Mouse (Mus musculus) heart, embryonic 13.5 days (tissue): Measurements from ENCODE around the gene Tanc1. TPM values are rescaled to one million over a fixed set of nuclear protein-coding genes. Genes with fewer than 3 reads are reported as not detected.

Experiments used
- ATAC-seq: fragments of 200-750 bp; cut with Nextera tagmentation; 2 replicates; pipeline ENCODE4 v1.8.0; 2017; ENCODE audit warnings: moderate TSS enrichment; ENCODE audit not compliant: insufficient number of reproducible peaks, low FRiP score, low TSS enrichment; ENCODE audit errors: extremely low read depth
- H3K27ac ChIP-seq: fragments of 300-500 bp; sonication (generic); replicated peaks from 2 replicates; pipeline ENCODE4 v1.5.1; 2015; ENCODE audit warnings: moderate library complexity, mild to moderate bottlenecking, inconsistent platforms
- H3K27me3 ChIP-seq: fragments of 300-500 bp; sonication (generic); replicated peaks from 2 replicates; pipeline ENCODE4 v1.6.1; 2015; ENCODE audit warnings: mild to moderate bottlenecking, inconsistent platforms
- H3K36me3 ChIP-seq: fragments of 300-500 bp; sonication (generic); 2 replicates; pipeline ENCODE4 v1.6.1; 2015; ENCODE audit warnings: mild to moderate bottlenecking, inconsistent platforms
- H3K4me1 ChIP-seq: fragments of 300-500 bp; sonication (generic); 2 replicates; pipeline ENCODE4 v1.6.1; 2015; ENCODE audit warnings: inconsistent platforms
- H3K4me2 ChIP-seq: fragments of 300-500 bp; sonication (generic); 2 replicates; pipeline ENCODE4 v1.6.1; 2015; ENCODE audit warnings: inconsistent platforms, mild to moderate bottlenecking, moderate library complexity
- H3K4me3 ChIP-seq: fragments of 300-500 bp; sonication (generic); 2 replicates; pipeline ENCODE4 v1.5.1; 2015; ENCODE audit warnings: moderate library complexity, mild to moderate bottlenecking, inconsistent platforms
- H3K9ac ChIP-seq: fragments of 300-500 bp; sonication (generic); 2 replicates; pipeline ENCODE4 v1.6.1; 2015; ENCODE audit warnings: inconsistent platforms, mild to moderate bottlenecking, moderate library complexity
- H3K9me3 ChIP-seq: fragments of 300-500 bp; sonication (generic); 2 replicates; pipeline ENCODE4 v1.6.1; 2016; ENCODE audit warnings: inconsistent platforms
- WGBS: fragments of 180-500 bp; shearing (Covaris S2); methylation state at CpG from one replicate; pipeline ENCODE4 v1.1.7; 2015; ENCODE audit warnings: mixed read lengths; 5-methylcytosine and 5-hydroxymethylcytosine counted together
- polyA plus RNA-seq: library from polyadenylated mRNA; unstranded; fragments of >200 nt; fragmentation: Nextera tagmentation; extraction: Ambion mirVana; gene quantifications from 2 replicates; pipeline ENCODE4 v1.2.1, GENCODE M21; 2015

The Tanc1 gene
- polyA plus RNA-seq, 1 experiment from 2014 or later = 25.0 TPM

DNA sequence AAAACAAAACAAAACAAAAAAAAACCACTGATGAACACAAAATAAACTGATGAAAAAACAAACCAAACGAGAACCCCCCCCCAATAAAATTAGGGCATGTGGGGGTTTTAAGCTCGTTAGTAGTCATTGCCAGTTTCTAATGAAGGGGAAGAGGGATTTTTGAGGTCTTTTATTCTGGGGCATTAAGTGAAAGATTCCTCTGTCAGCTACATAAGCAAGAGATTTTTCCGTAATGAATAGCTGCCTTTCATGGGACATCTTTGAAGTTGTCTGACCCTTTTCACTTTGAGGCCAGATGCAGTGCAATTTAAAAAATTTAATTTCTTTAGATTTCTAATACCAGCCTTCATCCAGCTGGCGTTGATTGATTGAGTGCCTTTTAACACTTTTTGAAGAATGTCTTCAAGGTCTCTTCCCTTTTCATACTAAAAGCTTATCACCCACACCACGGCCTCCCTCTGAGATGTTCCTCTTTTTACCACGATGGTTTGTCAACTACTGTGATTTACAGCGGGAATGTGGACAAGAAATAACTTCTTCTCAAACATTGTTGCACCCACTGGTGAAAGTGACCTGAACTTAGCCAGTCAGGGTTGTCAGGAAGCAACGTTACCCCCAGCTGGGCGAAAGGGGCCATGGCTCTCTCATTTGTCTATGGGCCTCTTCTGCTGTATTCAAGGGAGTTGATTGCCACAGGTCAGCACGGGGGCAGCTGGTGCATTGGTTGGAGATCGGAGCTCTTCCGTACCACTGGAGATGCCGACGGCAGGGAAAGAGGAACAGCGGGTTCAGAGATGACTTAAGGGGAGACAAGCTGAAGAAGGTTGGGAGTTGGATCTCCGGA is 76.6 kb downstream of the Tanc1 start:
- Histone ChIP-seq H3K36me3 (no peaks in the 10 kb centered on the region), H3K4me2 (no peak overlapping the region), H3K27me3 (no peaks in the 10 kb centered on the region), H3K27ac (no peak overlapping the region), H3K9ac (no peak overlapping the region), H3K9me3 (no peaks in the 10 kb centered on the region), H3K4me1 (peaks cover 73% of the 10 kb centered on the region), H3K4me3 (no peak overlapping the region)
- WGBS = 58% methylated on average over 16 of the region's 16 CpGs
- ATAC-seq = no peak

DNA sequence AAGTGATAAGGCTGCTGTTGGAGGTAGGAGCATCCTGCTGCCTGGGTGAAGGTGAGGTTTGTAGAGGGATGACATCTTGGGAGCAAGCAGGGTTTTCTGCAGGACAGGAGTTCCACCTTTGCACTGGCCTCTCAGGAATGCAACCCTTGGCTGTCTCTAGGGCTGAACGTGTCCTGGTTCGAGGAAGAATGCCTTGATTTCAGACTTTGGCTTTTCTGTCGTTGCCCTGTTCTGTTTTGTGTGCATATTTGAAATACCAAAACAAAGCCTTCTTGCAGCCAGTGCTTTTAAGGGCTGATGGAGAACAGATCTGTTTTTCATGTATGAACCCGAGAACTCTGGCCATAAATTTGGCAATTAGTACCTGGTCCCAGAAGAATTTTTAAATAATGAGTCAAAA is 79.3 kb downstream of the Tanc1 start:
- Histone ChIP-seq H3K36me3 (no peaks in the 10 kb centered on the region), H3K4me3 (no peak overlapping the region), H3K4me2 (no peak overlapping the region), H3K4me1 (peaks cover 73% of the 10 kb centered on the region), H3K9me3 (no peaks in the 10 kb centered on the region), H3K9ac (no peak overlapping the region), H3K27me3 (no peaks in the 10 kb centered on the region), H3K27ac (no peak overlapping the region)
- no peak for ATAC-seq
- WGBS = 19% methylated on average over 4 of the region's 4 CpGs

DNA sequence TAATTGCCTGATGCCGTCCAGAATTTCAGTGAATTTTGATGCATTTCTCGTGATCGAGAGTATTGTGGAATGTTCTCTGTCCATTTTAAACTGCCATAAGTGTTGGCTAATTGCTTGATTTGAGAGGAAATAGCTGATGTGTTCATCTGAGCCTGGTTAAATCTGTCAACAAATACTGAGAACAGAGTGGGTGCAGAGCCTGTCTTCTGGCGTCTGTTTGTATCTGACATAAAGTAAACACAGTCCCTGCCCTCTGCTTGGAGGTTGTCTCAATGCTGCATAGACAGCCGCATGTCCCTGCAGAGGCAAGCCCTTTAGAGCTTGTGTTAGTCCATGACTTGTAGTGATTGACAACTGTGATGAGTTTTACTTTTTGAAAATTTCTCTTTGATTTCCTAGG is 81.6 kb downstream of the Tanc1 start:
- H3K4me1 ChIP-seq = peaks cover 84% of the 10 kb centered on the region
- H3K27ac ChIP-seq = no peak overlapping the region
- no peak overlapping the region for H3K4me2 ChIP-seq
- no peak for ATAC-seq
- no peak overlapping the region for H3K9ac ChIP-seq
- H3K9me3 ChIP-seq = no peaks in the 10 kb centered on the region
- H3K27me3 ChIP-seq = no peaks in the 10 kb centered on the region
- H3K4me3 ChIP-seq = no peak overlapping the region
- no peaks in the 10 kb centered on the region for H3K36me3 ChIP-seq
- 43% methylated on average over 5 of the region's 5 CpGs for WGBS

GRCm38 (mm10) chr2:59697123-59697522 is 85.3 kb downstream of the Tanc1 start:
- peaks cover 24% of the 10 kb centered on the region for H3K36me3 ChIP-seq
- no peak overlapping the region for H3K4me2 ChIP-seq
- peak overlapping the region; percentile 78 for H3K27ac ChIP-seq
- ATAC-seq = no peak
- no peak overlapping the region for H3K4me3 ChIP-seq
- no peaks in the 10 kb centered on the region for H3K9me3 ChIP-seq
- peaks cover 64% of the 10 kb centered on the region for H3K4me1 ChIP-seq
- WGBS = 76% methylated on average over 3 of the region's 3 CpGs
- no peak overlapping the region for H3K9ac ChIP-seq
- no peaks in the 10 kb centered on the region for H3K27me3 ChIP-seq

DNA sequence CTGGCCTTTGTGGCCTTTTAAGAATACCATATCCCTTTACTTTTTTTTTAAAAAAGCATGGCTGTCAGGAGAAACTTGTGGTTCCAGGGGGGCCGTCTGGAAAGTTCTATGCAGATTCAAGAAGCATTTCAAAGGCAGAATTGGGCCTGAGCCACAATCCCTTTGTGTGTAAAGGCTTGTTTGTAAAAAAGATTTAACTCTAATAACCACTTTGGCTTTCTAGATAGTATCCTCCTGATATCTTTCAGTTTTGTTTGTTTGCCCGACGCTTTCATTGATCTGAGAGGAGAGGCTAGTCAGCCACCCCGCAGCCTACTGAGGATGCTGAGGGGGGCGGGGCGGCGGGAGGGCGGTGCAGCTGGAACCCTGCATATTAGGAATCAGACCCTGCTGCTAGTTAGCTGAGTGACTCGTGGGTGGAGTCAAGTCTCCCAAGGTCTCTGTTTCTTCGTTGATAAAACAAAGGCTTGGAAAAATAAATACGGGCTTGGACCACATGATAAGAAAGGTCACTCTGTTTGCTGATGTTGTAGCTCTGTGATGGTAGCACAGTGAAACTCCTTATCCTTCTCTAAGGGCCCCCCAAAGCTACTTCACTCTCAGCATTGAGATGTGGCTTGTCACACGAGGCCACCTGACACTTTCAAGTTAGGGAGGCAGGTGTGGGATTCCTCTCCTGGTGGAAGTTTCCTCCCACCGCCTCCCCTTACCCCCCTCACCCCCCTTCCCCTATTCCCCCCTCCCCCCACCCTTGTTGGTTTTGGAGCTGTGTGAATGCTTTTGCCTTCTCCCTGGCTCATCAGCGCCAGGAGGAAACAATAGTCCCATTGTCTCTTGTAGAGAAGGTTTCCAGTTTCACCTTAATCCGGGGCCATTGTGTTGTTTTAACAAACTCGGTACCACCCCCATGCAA is 86.1 kb downstream of the Tanc1 start:
- peak; percentile 57; the same call in 1 of the 2 replicates for ATAC-seq
- peaks cover 24% of the 10 kb centered on the region for H3K36me3 ChIP-seq
- H3K27me3 ChIP-seq = no peaks in the 10 kb centered on the region
- H3K9ac ChIP-seq = peak overlapping the region; percentile 44; the same call in 1 of the 2 replicates
- peak overlapping the region; percentile 78 for H3K27ac ChIP-seq
- no peaks in the 10 kb centered on the region for H3K9me3 ChIP-seq
- 4% methylated on average over 16 of the region's 16 CpGs for WGBS
- H3K4me1 ChIP-seq = peaks cover 57% of the 10 kb centered on the region
- peak overlapping the region; percentile 26 for H3K4me3 ChIP-seq
- H3K4me2 ChIP-seq = peak overlapping the region; percentile 64

DNA sequence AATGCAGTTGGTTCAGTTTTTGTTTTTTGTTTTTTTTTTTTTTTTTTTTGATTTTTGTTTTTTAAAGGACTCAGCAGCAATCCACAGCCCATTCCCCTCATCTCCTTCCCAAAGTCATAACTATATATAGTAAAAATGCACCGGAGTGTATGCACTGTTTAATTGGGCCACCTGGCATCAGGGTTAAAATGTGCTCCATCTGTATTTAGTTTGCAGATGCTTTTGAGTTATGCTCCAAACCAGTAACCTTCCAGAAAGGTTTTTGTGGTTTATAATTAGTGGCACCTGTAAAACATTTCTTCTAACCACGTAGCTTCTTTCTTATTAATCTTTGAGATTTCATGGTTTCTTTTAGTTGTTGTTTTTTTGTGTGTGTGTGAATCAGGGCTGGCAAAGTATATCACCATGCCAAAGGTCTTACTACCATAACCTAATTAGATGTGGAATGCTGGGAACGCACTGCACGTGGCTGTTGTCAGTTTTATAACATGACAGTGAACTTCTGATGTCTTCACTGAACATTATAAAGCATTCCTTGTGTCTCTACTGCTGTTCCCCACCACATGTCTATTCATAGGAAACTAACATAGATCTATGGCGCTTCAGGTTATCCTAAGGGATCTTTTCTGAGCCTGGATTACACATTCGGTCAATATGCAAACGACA is 86.9 kb downstream of the Tanc1 start:
- Histone ChIP-seq H3K9me3 (no peaks in the 10 kb centered on the region), H3K27ac (peak overlapping the region; percentile 78), H3K4me2 (peak overlapping the region; percentile 64), H3K27me3 (no peaks in the 10 kb centered on the region), H3K9ac (no peak overlapping the region), H3K4me3 (no peak overlapping the region), H3K4me1 (peaks cover 49% of the 10 kb centered on the region), H3K36me3 (peaks cover 24% of the 10 kb centered on the region)
- WGBS = 59% methylated on average over 7 of the region's 7 CpGs
- ATAC-seq = no peak

DNA sequence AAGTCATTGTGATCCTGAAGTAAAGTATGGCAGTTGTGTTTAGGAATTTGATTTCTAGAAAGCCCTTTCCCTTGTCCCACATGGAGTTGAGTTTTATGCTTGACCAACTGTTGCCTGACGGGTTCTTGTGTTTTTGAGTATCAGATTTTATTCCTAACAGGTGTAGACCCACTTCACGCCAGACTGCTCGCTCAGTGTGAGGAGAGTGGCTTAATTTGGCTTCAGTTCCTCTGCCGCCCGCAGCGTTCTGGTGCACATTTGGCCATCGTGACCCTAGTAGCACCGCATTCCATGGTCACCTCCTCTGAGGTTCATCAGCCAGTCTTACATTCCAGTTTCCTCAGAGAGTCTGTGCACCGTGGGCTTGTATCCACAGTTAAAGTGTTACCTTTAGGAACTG is 88.1 kb downstream of the Tanc1 start:
- Histone ChIP-seq H3K9me3 (no peaks in the 10 kb centered on the region), H3K4me3 (no peak overlapping the region), H3K27ac (no peak overlapping the region), H3K4me1 (peaks cover 48% of the 10 kb centered on the region), H3K9ac (no peak overlapping the region), H3K4me2 (no peak overlapping the region), H3K36me3 (peaks cover 24% of the 10 kb centered on the region), H3K27me3 (no peaks in the 10 kb centered on the region)
- 68% methylated on average over 9 of the region's 9 CpGs for WGBS
- ATAC-seq = no peak

GRCm38 (mm10) chr2:59705221-59705620 is 93.4 kb downstream of the Tanc1 start:
- H3K27ac ChIP-seq = no peak overlapping the region
- no peak overlapping the region for H3K9ac ChIP-seq
- H3K9me3 ChIP-seq = no peaks in the 10 kb centered on the region
- H3K27me3 ChIP-seq = no peaks in the 10 kb centered on the region
- WGBS = 84% methylated on average over 12 of the region's 12 CpGs
- peaks cover 28% of the 10 kb centered on the region for H3K36me3 ChIP-seq
- no peak for ATAC-seq
- H3K4me2 ChIP-seq = no peak overlapping the region
- H3K4me1 ChIP-seq = peaks cover 30% of the 10 kb centered on the region
- no peak overlapping the region for H3K4me3 ChIP-seq

GRCm38 (mm10) chr2:59706806-59707205 is 95.0 kb downstream of the Tanc1 start:
- H3K27ac ChIP-seq = 0 out of 2 replicates have a peak overlapping the region, but pooled peaks have one; percentile 70
- WGBS = 65% methylated on average over 12 of the region's 12 CpGs
- no peak for ATAC-seq

GRCm38 (mm10) chr2:59707922-59708706 is 96.3 kb downstream of the Tanc1 start:
- 28% methylated on average over 13 of the region's 13 CpGs for WGBS
- Histone ChIP-seq H3K9me3 (no peaks in the 10 kb centered on the region), H3K27ac (peak overlapping the region; percentile 70), H3K9ac (peak overlapping the region; percentile 52; the same call in 1 of the 2 replicates), H3K4me3 (no peak overlapping the region), H3K4me2 (peak overlapping the region; percentile 43), H3K27me3 (no peaks in the 10 kb centered on the region), H3K4me1 (peaks cover 45% of the 10 kb centered on the region), H3K36me3 (peaks cover 15% of the 10 kb centered on the region)
- no peak for ATAC-seq

More at GRCm38 (mm10) chr2:59706806-59707205, 95.0 kb downstream of the Tanc1 start:
- no peak overlapping the region for H3K9ac ChIP-seq
- H3K4me2 ChIP-seq = no peak overlapping the region
- no peak overlapping the region for H3K4me3 ChIP-seq
- no peaks in the 10 kb centered on the region for H3K9me3 ChIP-seq
- no peaks in the 10 kb centered on the region for H3K27me3 ChIP-seq
- peaks cover 32% of the 10 kb centered on the region for H3K4me1 ChIP-seq
- peaks cover 17% of the 10 kb centered on the region for H3K36me3 ChIP-seq
